Mouse (Mus musculus) CH12.LX (cell line): ENCODE data around the gene Alox12b.

ENCODE experiments used
- CTCF ChIP-seq, 2 experiments: IDR thresholded peaks in 1 of 2; conservative IDR thresholded peaks in 1 of 2; 2 replicates each; pipeline ENCODE4 v1.5.1; 2011 to 2012; ENCODE audit warnings: low read depth in 2 of 2, low read length in 2 of 2, improper control_type of control experiment in 1 of 2, inconsistent platforms in 1 of 2, mild to moderate bottlenecking in 1 of 2, moderate library complexity in 1 of 2
- EP300 ChIP-seq: IDR thresholded peaks from 2 replicates; pipeline ENCODE4 v1.6.1; 2011; ENCODE audit warnings: low read length, improper control_type of control experiment
- MAX ChIP-seq: IDR thresholded peaks from 2 replicates; pipeline ENCODE4 v1.6.1; 2011; ENCODE audit warnings: low read length, improper control_type of control experiment
- USF1 ChIP-seq: IDR thresholded peaks from 2 replicates; pipeline ENCODE4 v1.6.1; 2014; ENCODE audit warnings: low read depth, mild to moderate bottlenecking, inconsistent platforms, low read length, improper control_type of control experiment

GRCm38 (mm10) chr11:69111865-69112264, 44.9 kb upstream of the Alox12b start:
- TF ChIP-seq CTCF (conservative IDR thresholded peaks at IDR 0.05 in 1 of 2, IDR thresholded peaks at IDR 0.05 in 1 of 2; ENCODE audit: low read depth in 2 of 2, low read length in 2 of 2) (no peak), USF1 (no peak), MAX (no peak), EP300 (no peak)
